8 mouse cellular contexts compared by ENCODE assay signal in the genomic region with DNA sequence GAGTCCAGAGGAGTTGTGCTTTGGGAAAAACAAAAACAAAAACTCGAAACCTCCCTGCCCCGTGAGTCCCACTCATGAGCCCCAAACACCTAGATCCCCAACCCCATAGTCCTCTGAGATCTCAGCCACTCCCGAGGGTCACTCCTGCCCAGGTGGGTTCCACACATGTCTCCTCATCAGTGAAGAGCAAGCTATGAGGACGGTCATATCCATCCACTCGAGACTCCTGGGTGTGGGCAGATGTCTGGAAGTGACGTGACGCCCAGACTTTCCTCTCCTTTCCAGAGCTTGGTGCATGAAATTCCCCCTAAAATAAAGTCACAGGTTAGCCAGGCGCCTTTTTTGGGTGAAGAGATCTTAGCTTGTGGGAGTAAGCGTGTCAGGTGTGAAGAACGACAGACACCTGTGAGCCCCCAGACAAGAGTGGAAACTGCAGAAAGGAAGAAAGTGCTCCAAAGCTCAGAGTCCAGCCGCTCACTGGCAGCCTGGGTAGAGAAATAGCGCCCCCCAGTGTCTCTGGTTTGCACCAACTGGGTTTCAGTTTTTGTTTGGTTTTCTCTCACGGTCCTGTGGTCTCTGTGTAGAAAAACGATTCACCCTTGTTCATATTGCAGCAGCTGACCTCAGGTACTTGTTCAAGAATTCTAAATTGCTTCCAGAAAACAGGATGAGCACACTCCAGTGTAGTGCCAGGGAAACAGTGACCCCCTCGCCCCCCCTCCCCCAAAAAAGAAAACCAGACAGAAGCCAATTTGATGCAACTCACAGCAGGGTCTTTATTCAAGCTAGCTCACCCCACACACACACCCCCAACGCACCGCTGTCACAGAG.
DNase-seq lines count a peak whose midpoint lies in the region; ATAC-seq and TF ChIP-seq lines count a peak whose summit lies in the region.
"Had no signal": no experiment of that assay in that cellular context is flagged by ENCODE, and none has a peak within 500 bp of the region (broad histone marks: within the 10 kb centered on the region; RNA-seq: fewer than 3 reads in every experiment).

No protein-coding gene starts in this region.

- H3K79me3 ChIP-seq in C2C12 (ENCODE audit: low read depth) = no peaks in the 10 kb centered on the region

- DNase-seq in MN1 (ENCODE audit: low spot score) = peak; percentile 58
- DNase-seq in forebrain, embryonic 14.5 days (ENCODE audit: low spot score) = peak; percentile 54
- peak; percentile 67 to 77 for DNase-seq in left cerebral cortex, adult 2 months (ENCODE audit: extremely low spot score in 1 of 2, low spot score in 2 of 2)
- peak; percentile 50 for DNase-seq in testis, postnatal 14 days (ENCODE audit: low spot score)

- intact Hi-C loops in left cerebral cortex, adult 2 months (cut with DNase I) = loop anchor here (1.0 to 5.0 kb wide), 4 partner anchors 459 to 858 kb away; no protein-coding TSS in a partner anchor

- no peaks in the 10 kb centered on the region for H3K27me3 ChIP-seq in C2C12 (ENCODE audit: control insufficient read depth, insufficient read depth, insufficient read length)
- H3K27me3 ChIP-seq in forebrain, embryonic 14.5 days (replicated peaks; ENCODE audit: control insufficient read depth, insufficient read depth, low read length) = no peaks in the 10 kb centered on the region
- no peaks in the 10 kb centered on the region for H3K27me3 ChIP-seq in intestine, embryonic 15.5 days (replicated peaks)
- no peaks in the 10 kb centered on the region for H3K27me3 ChIP-seq in midbrain, embryonic 13.5 days

- no peak overlapping the region for H3K4me3 ChIP-seq in C2C12 (ENCODE audit: insufficient read depth, poor library complexity, severe bottlenecking)
- no peak overlapping the region for H3K4me3 ChIP-seq in forebrain, embryonic 14.5 days (ENCODE audit: low read depth, low read length)
- no peak overlapping the region for H3K4me3 ChIP-seq in intestine, embryonic 15.5 days (replicated peaks)
- peak overlapping the region; percentile 23; the same call in 1 of the 2 replicates for H3K4me3 ChIP-seq in left cerebral cortex, adult 2 months
- no peak overlapping the region for H3K4me3 ChIP-seq in midbrain, embryonic 13.5 days (replicated peaks)
- H3K4me3 ChIP-seq: erythroblast, embryonic 14.5 days had no signal

- H3K36me3 ChIP-seq in C2C12 (ENCODE audit: control insufficient read depth, insufficient read depth) = no peaks in the 10 kb centered on the region
- H3K36me3 ChIP-seq in forebrain, embryonic 14.5 days (ENCODE audit: control insufficient read depth, insufficient read depth, low read length) = no peaks in the 10 kb centered on the region
- no peaks in the 10 kb centered on the region for H3K36me3 ChIP-seq in intestine, embryonic 15.5 days
- no peaks in the 10 kb centered on the region for H3K36me3 ChIP-seq in midbrain, embryonic 13.5 days

- TF ChIP-seq CTCF in C2C12 (IDR thresholded peaks at IDR 0.05; ENCODE audit: control insufficient read depth, insufficient read depth, insufficient read length) = peak; percentile 16
- peak; percentile 86 for TF ChIP-seq CTCF in left cerebral cortex, adult 2 months (IDR thresholded peaks at IDR 0.05)

- H3K4me1 ChIP-seq in forebrain, embryonic 14.5 days (ENCODE audit: control insufficient read depth, insufficient read depth, low read length) = no peaks in the 10 kb centered on the region
- H3K4me1 ChIP-seq in intestine, embryonic 15.5 days (replicated peaks) = no peaks in the 10 kb centered on the region
- H3K4me1 ChIP-seq in midbrain, embryonic 13.5 days (replicated peaks) = no peaks in the 10 kb centered on the region

- ATAC-seq in forebrain, embryonic 14.5 days = no peak; the same call in 1 of the 2 replicates
- peak; percentile 63 for ATAC-seq in intestine, embryonic 15.5 days
- ATAC-seq in midbrain, embryonic 13.5 days = peak; percentile 55; the same call in 1 of the 2 replicates

- no peaks in the 10 kb centered on the region for H3K9me3 ChIP-seq in forebrain, embryonic 14.5 days (replicated peaks; ENCODE audit: control insufficient read depth, low read length)
- H3K9me3 ChIP-seq in intestine, embryonic 15.5 days = no peaks in the 10 kb centered on the region
- no peaks in the 10 kb centered on the region for H3K9me3 ChIP-seq in midbrain, embryonic 13.5 days

- 44% methylated on average over 17 of the region's 17 CpGs for WGBS in forebrain, embryonic 14.5 days
- 44% methylated on average over 17 of the region's 17 CpGs for WGBS in intestine, embryonic 15.5 days
- 49% methylated on average over 17 of the region's 17 CpGs for WGBS in midbrain, embryonic 13.5 days

- H3ac ChIP-seq in C2C12 (ENCODE audit: control insufficient read depth, insufficient read length, low read depth) = no peak overlapping the region

- no peak overlapping the region for H3K9ac ChIP-seq in forebrain, embryonic 14.5 days (ENCODE audit: low read length)
- H3K9ac ChIP-seq in intestine, embryonic 15.5 days = no peak overlapping the region
- no peak overlapping the region for H3K9ac ChIP-seq in midbrain, embryonic 13.5 days (replicated peaks)

- no peak overlapping the region for H3K4me2 ChIP-seq in forebrain, embryonic 14.5 days (ENCODE audit: low read length)
- H3K4me2 ChIP-seq in intestine, embryonic 15.5 days (replicated peaks) = no peak overlapping the region
- no peak overlapping the region for H3K4me2 ChIP-seq in midbrain, embryonic 13.5 days (replicated peaks)

- H3K79me2 ChIP-seq in C2C12 (ENCODE audit: control insufficient read depth, insufficient read depth) = no peaks in the 10 kb centered on the region

- H3K27ac ChIP-seq in forebrain, embryonic 14.5 days (ENCODE audit: low read depth, low read length) = no peak overlapping the region
- no peak overlapping the region for H3K27ac ChIP-seq in intestine, embryonic 15.5 days
- H3K27ac ChIP-seq in left cerebral cortex, adult 2 months = no peak overlapping the region
- H3K27ac ChIP-seq in midbrain, embryonic 13.5 days = no peak overlapping the region

TF ChIP-seq in C2C12, 6 proteins besides CTCF, POLR2A, EP300 and RAD21:
- TF ChIP-seq MYOD1 (IDR thresholded peaks at IDR 0.05; ENCODE audit: control insufficient read depth, insufficient read length, low read depth) = no peak
- TF ChIP-seq USF1 (IDR thresholded peaks at IDR 0.05; ENCODE audit: low read depth) = no peak
- no peak for TF ChIP-seq MAX (IDR thresholded peaks at IDR 0.05)
- TF ChIP-seq MYOG (IDR thresholded peaks at IDR 0.05; ENCODE audit: control insufficient read depth, extremely low read depth, insufficient read length) = no peak
